Mouse (Mus musculus) gastrocnemius, postnatal 14 days (tissue): ENCODE results near the gene Unc93a2. TPM values are rescaled to one million over a fixed set of nuclear protein-coding genes. Genes with fewer than 3 reads are reported as not detected.

Experiments
- total RNA-seq, 2 experiments: library from RNA; stranded (reverse); gene quantifications; 2 replicates each; pipeline ENCODE4 v1.2.3; 2021

Unc93a2 gene
- total RNA-seq, 2 experiments from 2014 or later: 0.08 TPM; not detected in 1

Other genes starting within 250 kb of the Unc93a2 start
- 10 to 100 TPM; 50.1 to 55.8 TPM for gene Rps6ka2, start 215.3 kb downstream of the Unc93a2 start, total RNA-seq
- gene Tcp10a, start 60.8 kb downstream of the Unc93a2 start, total RNA-seq: not detected
- not detected for gene Ttll2, start 32.8 kb downstream of the Unc93a2 start, total RNA-seq
- gene Gm49630, start 13.5 kb downstream of the Unc93a2 start, total RNA-seq: not detected